8 mouse cellular contexts compared by ENCODE assay signal in the genomic region with DNA sequence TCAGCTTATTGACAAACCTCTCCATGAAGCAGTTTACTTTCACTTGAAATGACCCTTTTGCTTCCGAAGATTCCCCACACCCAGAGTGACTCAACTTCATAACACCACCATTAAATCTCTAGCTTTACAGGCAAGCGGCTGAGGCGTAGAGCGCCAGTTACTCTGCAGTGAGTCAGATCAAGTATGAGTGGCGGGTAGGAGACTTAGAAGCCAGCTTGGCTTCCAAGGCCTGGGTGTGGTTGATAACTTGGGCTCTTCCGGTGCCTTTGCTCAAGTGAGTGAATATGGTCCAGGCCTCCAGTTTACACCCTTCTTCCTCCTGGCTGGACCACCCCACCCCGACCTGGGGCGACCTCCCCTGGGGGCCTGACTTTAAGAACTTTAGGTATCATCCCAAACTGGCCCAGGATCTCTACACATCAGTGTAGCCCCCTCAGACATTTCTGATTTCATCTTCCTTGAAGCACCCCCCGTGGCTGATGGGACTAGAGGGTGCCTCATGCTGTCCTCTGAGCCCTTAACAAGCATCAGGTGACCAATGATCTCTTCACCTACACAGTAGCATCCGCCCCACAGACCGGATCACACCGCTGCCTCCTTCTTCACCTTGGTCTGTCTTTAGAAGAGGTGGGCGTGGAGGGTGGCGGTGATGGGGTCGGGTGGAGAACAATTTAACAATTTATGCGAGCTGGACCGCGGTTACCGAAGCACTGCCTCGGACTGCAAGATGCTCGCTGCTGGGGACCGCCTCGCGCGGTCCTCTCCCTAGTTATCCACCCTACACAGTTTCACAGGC. TPM values are rescaled to one million over a fixed set of nuclear protein-coding genes. Genes with fewer than 3 reads are reported as not detected.
DNase-seq lines count a peak whose midpoint lies in the region; ATAC-seq and TF ChIP-seq lines count a peak whose summit lies in the region.

No protein-coding gene starts in this region.

- no peaks in the 10 kb centered on the region for H3K9me3 ChIP-seq in lung, embryonic 14.5 days (ENCODE audit: low read depth, low read length)
- no peaks in the 10 kb centered on the region for H3K9me3 ChIP-seq in forebrain, embryonic 13.5 days (replicated peaks)
- H3K9me3 ChIP-seq in liver, embryonic 12.5 days (replicated peaks), result no peaks in the 10 kb centered on the region
- no peaks in the 10 kb centered on the region for H3K9me3 ChIP-seq in stomach, embryonic 16.5 days (replicated peaks; ENCODE audit: control insufficient read depth, low read length)

- no peak overlapping the region for H3K27ac ChIP-seq in lung, embryonic 14.5 days (ENCODE audit: low read depth)
- H3K27ac ChIP-seq in bone marrow macrophage, adult 2 months (ENCODE audit: insufficient read depth, low read depth, low read length), result peak overlapping the region; percentile 98
- H3K27ac ChIP-seq in forebrain, embryonic 13.5 days, result no peak overlapping the region
- no peak overlapping the region for H3K27ac ChIP-seq in liver, embryonic 12.5 days
- no peak overlapping the region for H3K27ac ChIP-seq in stomach, embryonic 16.5 days (ENCODE audit: low read length)
- H3K27ac ChIP-seq in cerebellum, adult 2 months (ENCODE audit: insufficient read depth, low read length), result no peak overlapping the region

- H3K4me1 ChIP-seq in lung, embryonic 14.5 days (ENCODE audit: insufficient read depth), result peaks cover 6% of the 10 kb centered on the region
- H3K4me1 ChIP-seq in bone marrow macrophage, adult 2 months (ENCODE audit: control insufficient read depth, insufficient read depth, low read length), result peaks cover 38% of the 10 kb centered on the region
- peaks cover 18% of the 10 kb centered on the region for H3K4me1 ChIP-seq in forebrain, embryonic 13.5 days
- H3K4me1 ChIP-seq in liver, embryonic 12.5 days, result peaks cover 33% of the 10 kb centered on the region
- H3K4me1 ChIP-seq in stomach, embryonic 16.5 days (ENCODE audit: control insufficient read depth, insufficient read depth, low read length), result peaks cover 13% of the 10 kb centered on the region; the same call in 1 of the 2 replicates
- H3K4me1 ChIP-seq in cerebellum, adult 2 months (ENCODE audit: control insufficient read depth, insufficient read depth, low read length), result peaks cover 3% of the 10 kb centered on the region; the same call in 1 of the 2 replicates

- no peak for TF ChIP-seq CTCF in lung, embryonic 14.5 days (IDR thresholded peaks at IDR 0.05; ENCODE audit: low read depth)
- TF ChIP-seq CTCF in bone marrow macrophage, adult 2 months (IDR thresholded peaks at IDR 0.05; ENCODE audit: low read depth, low read length), result no peak
- no peak for TF ChIP-seq CTCF in cerebellum, adult 2 months (IDR thresholded peaks at IDR 0.05; ENCODE audit: borderline replicate concordance, insufficient read depth, low read depth, low read length)

- H3K27me3 ChIP-seq in lung, embryonic 14.5 days (ENCODE audit: insufficient read depth, low read length), result no peaks in the 10 kb centered on the region
- peaks cover 58% of the 10 kb centered on the region for H3K27me3 ChIP-seq in forebrain, embryonic 13.5 days
- peaks cover 33% of the 10 kb centered on the region for H3K27me3 ChIP-seq in liver, embryonic 12.5 days (replicated peaks)
- H3K27me3 ChIP-seq in stomach, embryonic 16.5 days (ENCODE audit: control insufficient read depth, insufficient read depth, low read length), result no peaks in the 10 kb centered on the region
- H3K27me3 ChIP-seq in cerebellum, adult 2 months (ENCODE audit: control insufficient read depth, insufficient read depth, low read length), result no peaks in the 10 kb centered on the region

- TF ChIP-seq POLR2A in bone marrow macrophage, adult 2 months (IDR thresholded peaks at IDR 0.05; ENCODE audit: borderline replicate concordance, low read depth, low read length), result no peak
- TF ChIP-seq POLR2A in cerebellum, adult 2 months (IDR thresholded peaks at IDR 0.05; ENCODE audit: borderline replicate concordance, insufficient read depth, low read length), result no peak

- H3K36me3 ChIP-seq in lung, embryonic 14.5 days (ENCODE audit: insufficient read depth), result no peaks in the 10 kb centered on the region
- no peaks in the 10 kb centered on the region for H3K36me3 ChIP-seq in forebrain, embryonic 13.5 days (ENCODE audit: poor library complexity, severe bottlenecking)
- no peaks in the 10 kb centered on the region for H3K36me3 ChIP-seq in liver, embryonic 12.5 days
- H3K36me3 ChIP-seq in stomach, embryonic 16.5 days (ENCODE audit: control insufficient read depth, insufficient read depth, low read length), result no peaks in the 10 kb centered on the region

- WGBS in lung, embryonic 14.5 days, result 22% methylated on average over 25 of the region's 25 CpGs
- WGBS in forebrain, embryonic 13.5 days, result 16% methylated on average over 25 of the region's 25 CpGs
- WGBS in liver, embryonic 12.5 days (ENCODE audit: insufficient replicate concordance), result 8% methylated on average over 25 of the region's 25 CpGs
- WGBS in stomach, embryonic 16.5 days, result 24% methylated on average over 25 of the region's 25 CpGs
- 33% methylated on average over 25 of the region's 25 CpGs for WGBS in cerebellum, adult 2 months

- peak overlapping the region; percentile 100 for H3K4me2 ChIP-seq in lung, embryonic 14.5 days
- peak overlapping the region; percentile 100 for H3K4me2 ChIP-seq in forebrain, embryonic 13.5 days
- peak overlapping the region; percentile 97 for H3K4me2 ChIP-seq in liver, embryonic 12.5 days
- H3K4me2 ChIP-seq in stomach, embryonic 16.5 days (ENCODE audit: low read depth, low read length), result peak overlapping the region; percentile 100

- peak; percentile 17; the same call in 1 of the 2 replicates for ATAC-seq in lung, embryonic 14.5 days (ENCODE audit: insufficient read depth)
- peak; percentile 22; the same call in 1 of the 2 replicates for ATAC-seq in forebrain, embryonic 13.5 days
- peak; percentile 61 for ATAC-seq in liver, embryonic 12.5 days
- peak; percentile 22; the same call in 1 of the 2 replicates for ATAC-seq in stomach, embryonic 16.5 days (ENCODE audit: insufficient read depth, low FRiP score)

- DNase-seq in lung, embryonic 14.5 days, result no peak
- DNase-seq in lung, postnatal 10 days, result no peak
- DNase-seq in spleen, postnatal 36 days (ENCODE audit: low spot score in 2 of 2), result no peak
- DNase-seq in cerebellum, adult 2 months, result no peak

- H3K4me3 ChIP-seq in lung, embryonic 14.5 days (ENCODE audit: low read depth, low read length), result peak overlapping the region; percentile 58
- H3K4me3 ChIP-seq in bone marrow macrophage, adult 2 months (ENCODE audit: insufficient read depth, low read length), result peak overlapping the region; percentile 80
- H3K4me3 ChIP-seq in forebrain, embryonic 13.5 days, result peak overlapping the region; percentile 50
- peak overlapping the region; percentile 63 for H3K4me3 ChIP-seq in liver, embryonic 12.5 days
- peak overlapping the region; percentile 64 for H3K4me3 ChIP-seq in stomach, embryonic 16.5 days (replicated peaks; ENCODE audit: low read length)
- H3K4me3 ChIP-seq in cerebellum, adult 2 months (replicated peaks; ENCODE audit: insufficient read depth, low read depth, low read length), result no peak overlapping the region

- peak overlapping the region; percentile 64 for H3K9ac ChIP-seq in lung, embryonic 14.5 days
- peak overlapping the region; percentile 63 for H3K9ac ChIP-seq in forebrain, embryonic 13.5 days
- H3K9ac ChIP-seq in liver, embryonic 12.5 days, result peak overlapping the region; percentile 64
- peak overlapping the region; percentile 79 for H3K9ac ChIP-seq in stomach, embryonic 16.5 days (ENCODE audit: low read length)

RNA-seq across cellular contexts. Expression of gene Rreb1, which starts 0.7 kb away (rescaled TPM):
- polyA plus RNA-seq in lung, embryonic 14.5 days (2014; fragmentation: Nextera tagmentation; extraction: Ambion mirVana), result 22.5 and 23.8 TPM in 2 replicates
- 49.3 and 57.2 TPM in 2 replicates for polyA plus RNA-seq in bone marrow macrophage, adult 2 months (2012; ENCODE audit: insufficient read depth, insufficient read length, missing spikeins)
- 1.6 and 1.7 TPM in 2 replicates for polyA plus RNA-seq in forebrain, embryonic 13.5 days (2015; fragmentation: Nextera tagmentation; extraction: Ambion mirVana)
- polyA plus RNA-seq in liver, embryonic 12.5 days (2016; fragmentation: Nextera tagmentation; extraction: Ambion mirVana), result 8.8 and 10.2 TPM in 2 replicates
- 13.5 and 14.1 TPM in 2 replicates for polyA plus RNA-seq in stomach, embryonic 16.5 days (2015; fragmentation: Nextera tagmentation; extraction: Ambion mirVana)
- polyA plus RNA-seq in cerebellum, adult 2 months (2012; rRNA removed), result 39.2 and 43.8 TPM in 2 replicates
